Mouse (Mus musculus) c-Kit-positive CD71-positive TER-119-negative erythroid progenitor cells, embryonic 14.5 days (primary cell): ENCODE results near the gene Med8.

Experiments used
- DNase-seq: peaks from one replicate; pipeline ENCODE4 v3.0.0-alpha.2; 2013; ENCODE audit warnings: low read depth

Gene Med8

GRCm38 (mm10) chr4:118416329-118416728 is 7.2 kb downstream of the Med8 start:
- DNase-seq, result no peak

GRCm38 (mm10) chr4:118417112-118417797 is 8.1 kb downstream of the Med8 start:
- no peak for DNase-seq

DNA sequence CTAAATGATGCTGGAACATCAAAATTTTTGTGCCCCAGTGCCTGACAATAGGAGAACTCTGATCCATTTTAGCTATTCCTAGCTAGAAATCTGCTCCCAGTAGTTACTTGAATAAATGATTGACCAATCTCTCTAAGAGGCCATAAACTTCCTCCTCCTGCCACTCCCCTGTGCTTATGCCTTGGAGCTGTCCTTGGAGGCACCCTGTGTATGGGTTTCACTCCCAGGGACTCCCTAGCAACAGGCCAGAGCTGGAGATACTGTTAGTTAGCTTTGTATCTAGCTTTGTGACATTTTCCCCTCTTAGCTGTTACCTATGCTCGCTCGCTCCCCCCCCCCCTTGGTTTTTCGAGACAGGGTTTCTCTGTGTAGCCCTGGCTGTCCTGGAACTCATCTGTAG is 12.2 kb downstream of the Med8 start:
- no peak for DNase-seq

DNA sequence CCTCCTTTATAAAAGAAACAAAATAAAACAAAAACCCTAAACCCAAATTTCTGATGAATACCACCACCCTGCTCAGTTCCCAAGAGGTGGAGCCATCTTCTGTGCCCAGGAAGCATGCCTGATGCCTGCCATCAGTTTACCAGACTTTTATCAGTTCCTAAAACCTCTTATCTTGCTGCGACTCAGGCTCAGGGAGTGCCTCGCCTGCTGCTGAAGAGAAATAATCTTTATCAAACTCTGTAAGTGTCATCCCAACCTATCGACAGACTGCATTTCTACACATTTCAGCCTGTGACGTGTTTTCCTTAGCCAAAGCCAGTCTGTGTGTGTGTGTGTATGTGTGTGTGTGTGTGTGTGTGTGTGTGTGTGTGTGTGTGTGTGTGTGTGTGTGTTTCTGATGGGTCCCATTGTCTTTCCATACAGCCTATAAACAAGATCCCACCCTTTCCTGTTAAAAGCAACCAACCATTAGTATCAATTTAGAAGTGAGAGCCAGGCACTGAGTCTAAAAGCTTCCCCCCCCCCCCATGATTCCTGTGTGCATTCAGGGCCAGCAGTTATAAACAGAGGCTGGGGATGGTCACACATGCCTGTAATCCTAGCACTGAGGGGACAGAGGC is 15.5 kb downstream of the Med8 start:
- no peak for DNase-seq

GRCm38 (mm10) chr4:118425374-118425773 is 16.2 kb downstream of the Med8 start:
- DNase-seq, result no peak

GRCm38 (mm10) chr4:118427415-118427767 is 18.3 kb downstream of the Med8 start:
- DNase-seq, result no peak

GRCm38 (mm10) chr4:118427768-118428451 is 18.8 kb downstream of the Med8 start, which contains the start of gene Elovl1:
Elovl1 (plus strand) TSS chr4:118428093.
- DNase-seq, result peak; percentile 76

- DNase-seq, result no peak
Measured at GRCm38 (mm10) chr4:118428531-118429214, 19.5 kb downstream of the Med8 start.

DNA sequence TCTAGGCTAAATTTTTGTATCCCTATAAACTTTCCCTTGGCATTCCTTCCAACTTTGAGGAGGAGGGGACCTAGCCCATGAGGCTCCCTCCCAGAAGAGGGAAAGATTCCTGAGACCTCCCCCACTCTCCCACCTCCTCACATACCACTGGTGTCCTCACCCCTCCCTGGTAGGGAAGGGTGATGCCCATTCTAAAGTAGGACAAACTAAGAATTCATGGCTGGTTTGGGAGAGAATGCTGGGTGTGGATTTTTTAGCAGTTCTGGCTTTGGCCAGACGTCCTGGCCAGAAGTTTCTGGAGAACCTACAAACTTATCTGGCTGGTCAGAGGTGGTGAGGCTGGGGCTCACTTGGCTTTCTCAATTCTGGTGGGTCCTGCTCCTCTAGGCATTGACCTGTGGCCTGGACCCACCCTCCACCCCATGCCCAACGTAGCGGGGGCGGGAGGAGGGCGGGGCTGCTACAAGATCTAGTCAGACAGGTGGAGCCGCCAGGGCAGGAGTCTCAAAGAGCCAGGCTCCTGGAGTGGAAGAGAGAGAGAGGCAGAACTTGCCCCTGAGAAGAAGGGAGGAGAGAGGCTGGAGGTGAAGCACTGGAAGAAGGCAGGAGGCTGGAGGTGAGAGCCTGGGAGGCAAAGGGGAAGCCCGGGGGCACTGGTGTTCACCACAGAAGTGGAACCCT is 20.2 kb downstream of the Med8 start:
- no peak for DNase-seq

GRCm38 (mm10) chr4:118432332-118432731 is 23.2 kb downstream of the Med8 start:
- DNase-seq, result no peak

DNA sequence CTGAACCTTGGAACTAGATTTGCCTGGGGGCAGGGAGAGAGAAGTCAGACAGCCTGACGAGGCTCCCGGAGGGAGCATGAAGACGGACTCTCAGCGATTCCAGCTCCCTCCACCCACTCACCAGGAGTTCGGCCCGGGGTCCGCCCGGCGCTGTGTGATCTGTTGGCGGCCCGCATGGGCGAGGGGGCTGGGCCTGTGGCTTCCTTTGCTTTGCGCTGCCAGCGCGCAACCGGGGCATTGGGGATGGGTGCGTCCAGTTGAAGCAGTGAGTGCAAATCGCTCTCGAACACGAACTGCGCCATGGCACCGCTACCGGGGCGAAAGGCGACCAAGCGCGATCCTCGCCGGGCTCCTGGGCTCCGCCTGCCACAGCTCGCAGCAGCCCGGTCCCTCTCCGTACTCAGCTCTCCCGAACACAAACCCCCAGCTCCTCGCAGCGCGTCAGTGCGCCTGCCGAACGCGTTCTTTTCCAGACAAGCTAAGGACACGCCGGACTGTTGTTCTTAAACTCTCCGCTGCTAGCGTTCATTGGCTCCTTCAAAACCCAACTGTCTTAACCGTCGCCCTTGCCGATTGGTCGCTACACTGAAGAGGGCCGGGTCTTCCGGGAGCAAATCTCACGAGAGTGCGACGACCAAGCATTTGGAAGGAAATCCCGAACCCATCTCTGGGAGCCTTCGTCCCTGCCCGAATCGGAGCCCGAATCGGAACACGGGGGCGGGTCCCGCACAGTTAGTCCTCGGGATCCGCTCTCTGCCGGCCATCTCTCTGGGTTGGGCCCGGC is 27.9 kb downstream of the Med8 start, which contains the start of gene Cdc20:
TSS of gene Cdc20 (minus strand) at position 533 of the 784 bp plus-strand sequence.
- peak; percentile 94 for DNase-seq

- DNase-seq, result no peak
Measured at GRCm38 (mm10) chr4:118437829-118438253, 28.7 kb downstream of the Med8 start.

DNA sequence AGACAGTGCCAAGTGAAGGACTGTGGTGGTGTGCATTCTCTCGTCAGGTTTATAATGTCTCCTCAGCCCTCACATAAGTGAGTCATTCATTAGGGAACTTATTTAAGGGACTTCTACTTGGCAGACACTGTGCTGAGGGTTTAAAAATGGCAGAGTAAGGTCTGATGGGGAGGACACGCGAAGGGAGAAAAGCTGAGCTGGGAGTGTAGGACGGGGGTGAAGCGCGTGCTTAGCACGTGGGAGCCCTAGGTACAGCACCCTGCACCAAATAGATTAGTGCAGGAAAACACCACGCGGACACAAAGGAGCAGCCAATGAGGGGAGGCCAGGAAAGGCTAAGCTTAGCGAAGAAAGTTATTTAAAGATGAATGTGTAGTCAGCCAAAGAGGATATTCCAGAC is 36.0 kb downstream of the Med8 start:
- no peak for DNase-seq

GRCm38 (mm10) chr4:118445781-118446414 is 36.8 kb downstream of the Med8 start:
- no peak for DNase-seq

- DNase-seq, result no peak
Measured at GRCm38 (mm10) chr4:118446415-118447153, 37.4 kb downstream of the Med8 start.

- DNase-seq, result no peak
Measured at GRCm38 (mm10) chr4:118457345-118457975, 48.3 kb downstream of the Med8 start, which contains the start of gene Mpl. Mpl (minus strand) TSS chr4:118457513.

- DNase-seq, result no peak
Measured at GRCm38 (mm10) chr4:118464956-118465355, 55.8 kb downstream of the Med8 start.
